Mouse (Mus musculus) limb, embryonic 12.5 days (tissue): Measurements from ENCODE around the gene Camsap1. TPM values are rescaled to one million over a fixed set of nuclear protein-coding genes. Genes with fewer than 3 reads are reported as not detected.

ENCODE experiments used
- ATAC-seq: fragments of 200-750 bp; cut with Nextera tagmentation; 2 replicates; pipeline ENCODE4 v1.8.0; 2017; ENCODE audit warnings: low read depth, moderate TSS enrichment; ENCODE audit not compliant: insufficient number of reproducible peaks, insufficient read depth, low FRiP score, low TSS enrichment
- H3K27ac ChIP-seq: fragments of 300-500 bp; sonication (generic); 2 replicates; pipeline ENCODE4 v1.5.1; 2016; ENCODE audit warnings: mild to moderate bottlenecking, moderate library complexity
- H3K27me3 ChIP-seq: fragments of 300-500 bp; sonication (generic); 2 replicates; pipeline ENCODE4 v1.6.1; 2016; ENCODE audit warnings: mild to moderate bottlenecking, moderate library complexity
- H3K36me3 ChIP-seq: fragments of 300-500 bp; sonication (generic); 2 replicates; pipeline ENCODE4 v1.6.1; 2016; ENCODE audit warnings: mild to moderate bottlenecking, moderate library complexity
- H3K4me1 ChIP-seq: fragments of 300-500 bp; sonication (generic); replicated peaks from 2 replicates; pipeline ENCODE4 v1.6.1; 2016
- H3K4me2 ChIP-seq: fragments of 300-500 bp; sonication (generic); 2 replicates; pipeline ENCODE4 v1.6.1; 2016; ENCODE audit warnings: mild to moderate bottlenecking, moderate library complexity
- H3K4me3 ChIP-seq: fragments of 300-500 bp; sonication (generic); replicated peaks from 2 replicates; pipeline ENCODE4 v1.5.1; 2016; ENCODE audit warnings: mild to moderate bottlenecking
- H3K9ac ChIP-seq: fragments of 300-500 bp; sonication (generic); replicated peaks from 2 replicates; pipeline ENCODE4 v1.6.1; 2016; ENCODE audit warnings: mild to moderate bottlenecking, moderate library complexity
- H3K9me3 ChIP-seq: fragments of 300-500 bp; sonication (generic); 2 replicates; pipeline ENCODE4 v1.6.1; 2016; ENCODE audit warnings: mild to moderate bottlenecking, moderate library complexity
- WGBS: fragments of 180-500 bp; shearing (Covaris S2); methylation state at CpG from one replicate; pipeline ENCODE4 v1.1.7; 2016; 5-methylcytosine and 5-hydroxymethylcytosine counted together
- polyA plus RNA-seq: library from polyadenylated mRNA; unstranded; fragments of >200 nt; fragmentation: Nextera tagmentation; extraction: Ambion mirVana; gene quantifications from 2 replicates; pipeline ENCODE4 v1.2.1, GENCODE M21; 2016

Gene Camsap1
- polyA plus RNA-seq, 1 experiment from 2014 or later = 44.9 TPM

DNA sequence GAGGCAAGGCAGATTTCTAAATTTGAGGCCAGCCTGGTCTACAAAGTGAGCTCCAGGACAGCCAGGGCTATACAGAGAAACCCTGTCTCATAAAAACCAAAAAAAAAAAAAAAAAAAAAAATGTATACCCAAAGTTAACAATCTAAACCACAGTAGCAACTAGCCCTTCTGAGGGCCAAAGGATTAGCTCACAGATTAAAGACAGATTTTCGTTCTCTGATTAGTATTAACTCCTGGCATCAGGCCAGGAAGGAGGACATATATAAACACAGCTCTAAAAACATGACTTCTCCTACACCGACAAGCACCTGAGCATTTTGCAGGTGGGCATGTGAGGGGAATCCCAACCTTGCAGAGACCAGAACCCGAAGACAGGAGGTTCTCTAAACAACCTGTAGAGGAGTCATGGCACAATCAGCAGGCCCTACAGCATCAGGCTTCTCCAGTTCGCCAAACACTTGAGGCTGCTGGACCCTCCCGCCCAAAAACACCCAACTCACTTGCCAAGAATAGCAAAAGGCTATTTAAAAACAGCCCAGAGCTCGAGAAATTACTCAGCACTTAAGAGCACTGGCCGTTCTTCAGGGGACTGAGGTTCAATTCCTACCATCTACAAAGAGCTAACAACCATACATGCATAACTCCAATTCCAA, 5.4 kb downstream of the Camsap1 start:
- no peak overlapping the region for H3K9ac ChIP-seq
- ATAC-seq = no peak

GRCm38 (mm10) chr2:25975141-25975770, 7.8 kb downstream of the Camsap1 start:
- ATAC-seq = no peak
- no peaks in the 10 kb centered on the region for H3K9me3 ChIP-seq

More for the DNA sequence above, 5.4 kb downstream of the Camsap1 start:
- Histone ChIP-seq H3K36me3 (peaks cover 27% of the 10 kb centered on the region), H3K4me2 (no peak overlapping the region), H3K27me3 (no peaks in the 10 kb centered on the region), H3K4me1 (peaks cover 29% of the 10 kb centered on the region), H3K27ac (no peak overlapping the region), H3K4me3 (no peak overlapping the region), H3K9me3 (no peaks in the 10 kb centered on the region)
- WGBS = 84% methylated on average over 7 of the region's 7 CpGs

GRCm38 (mm10) chr2:25970426-25970825, 12.7 kb downstream of the Camsap1 start:
- Histone ChIP-seq H3K4me3 (no peak overlapping the region), H3K27me3 (no peaks in the 10 kb centered on the region), H3K36me3 (peaks cover 63% of the 10 kb centered on the region), H3K4me2 (no peak overlapping the region), H3K4me1 (no peaks in the 10 kb centered on the region), H3K9ac (no peak overlapping the region), H3K27ac (no peak overlapping the region), H3K9me3 (no peaks in the 10 kb centered on the region)
- 85% methylated on average over 2 of the region's 2 CpGs for WGBS
- no peak for ATAC-seq

More at GRCm38 (mm10) chr2:25975141-25975770, 7.8 kb downstream of the Camsap1 start:
- no peak overlapping the region for H3K4me3 ChIP-seq
- H3K36me3 ChIP-seq = peaks cover 45% of the 10 kb centered on the region
- no peak overlapping the region for H3K9ac ChIP-seq
- WGBS = 89% methylated on average over 4 of the region's 4 CpGs
- peaks cover 14% of the 10 kb centered on the region for H3K4me1 ChIP-seq
- H3K27ac ChIP-seq = no peak overlapping the region
- H3K4me2 ChIP-seq = no peak overlapping the region
- H3K27me3 ChIP-seq = no peaks in the 10 kb centered on the region

DNA sequence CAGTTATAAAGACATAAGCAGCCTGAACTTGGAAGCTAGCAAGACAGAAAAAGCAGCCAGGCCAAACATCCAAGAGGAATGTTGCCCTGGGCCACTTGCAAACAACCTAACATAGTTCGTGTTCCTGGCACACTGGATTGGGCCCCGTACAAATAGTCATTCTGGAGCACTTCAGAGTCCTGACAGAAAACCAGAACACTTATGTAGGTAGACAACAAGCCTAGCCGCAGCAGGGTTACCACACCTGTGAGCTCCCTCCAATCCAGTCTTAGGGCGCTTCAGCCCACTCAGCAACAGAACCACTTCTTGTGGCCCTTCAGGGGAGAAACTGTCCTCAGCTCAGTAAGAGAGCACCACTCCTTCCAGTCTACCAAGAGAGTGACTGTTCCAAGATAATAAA, 13.8 kb downstream of the Camsap1 start:
- no peak for ATAC-seq
- peaks cover 74% of the 10 kb centered on the region for H3K36me3 ChIP-seq
- WGBS = 87% methylated on average over 4 of the region's 4 CpGs

GRCm38 (mm10) chr2:25949291-25949690, 33.8 kb downstream of the Camsap1 start:
- 92% methylated on average over 3 of the region's 3 CpGs for WGBS
- Histone ChIP-seq H3K27me3 (no peaks in the 10 kb centered on the region), H3K4me3 (no peak overlapping the region), H3K36me3 (peaks cover 88% of the 10 kb centered on the region), H3K4me1 (no peaks in the 10 kb centered on the region), H3K9me3 (no peaks in the 10 kb centered on the region), H3K4me2 (no peak overlapping the region), H3K27ac (no peak overlapping the region), H3K9ac (no peak overlapping the region)
- ATAC-seq = no peak

More for the DNA sequence above, 13.8 kb downstream of the Camsap1 start:
- Histone ChIP-seq H3K4me2 (no peak overlapping the region), H3K9me3 (no peaks in the 10 kb centered on the region), H3K4me1 (no peaks in the 10 kb centered on the region), H3K4me3 (no peak overlapping the region), H3K27me3 (no peaks in the 10 kb centered on the region), H3K27ac (no peak overlapping the region), H3K9ac (no peak overlapping the region)

DNA sequence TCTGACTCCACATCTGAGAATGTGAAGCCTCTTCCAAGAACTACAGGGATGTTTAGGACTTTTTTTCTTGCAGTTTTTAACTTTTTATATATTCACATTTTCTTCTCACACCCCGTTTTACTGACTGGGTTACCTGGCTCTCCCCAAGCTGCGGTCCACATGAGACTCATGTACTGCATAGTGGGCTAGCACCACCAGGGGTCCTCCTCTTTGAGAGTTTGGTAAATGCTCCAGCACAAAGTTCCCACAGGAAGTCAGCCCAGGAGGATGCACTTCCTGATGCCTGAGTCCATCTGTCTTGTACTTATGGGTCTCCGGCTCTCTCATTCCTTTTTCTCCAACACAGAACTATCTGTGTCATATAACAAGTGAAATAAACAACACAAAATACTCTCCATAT, 35.1 kb downstream of the Camsap1 start:
- WGBS = 84% methylated on average over 3 of the region's 3 CpGs
- no peak overlapping the region for H3K4me3 ChIP-seq
- no peak for ATAC-seq
- no peaks in the 10 kb centered on the region for H3K4me1 ChIP-seq
- H3K36me3 ChIP-seq = peaks cover 89% of the 10 kb centered on the region
- no peak overlapping the region for H3K4me2 ChIP-seq
- no peaks in the 10 kb centered on the region for H3K27me3 ChIP-seq
- H3K27ac ChIP-seq = no peak overlapping the region
- H3K9ac ChIP-seq = no peak overlapping the region
- no peaks in the 10 kb centered on the region for H3K9me3 ChIP-seq

DNA sequence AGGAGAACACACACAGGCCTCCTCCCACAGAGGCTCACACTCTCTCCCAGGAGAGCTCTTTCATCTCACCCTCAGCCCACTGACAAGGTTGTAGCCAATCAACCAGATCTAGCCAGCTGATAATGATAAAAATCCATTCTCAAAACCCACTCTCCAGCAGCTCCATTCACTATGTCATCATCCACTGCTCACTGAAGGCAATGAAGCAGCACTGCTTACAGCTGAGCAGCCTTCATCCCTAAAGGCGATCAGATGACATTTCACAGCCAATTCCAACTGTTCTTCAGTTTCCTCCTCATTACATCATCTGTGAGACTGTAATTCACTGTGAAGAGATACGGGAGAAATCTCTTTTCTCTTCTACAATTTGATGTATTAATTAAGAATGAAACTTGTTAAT, 39.3 kb downstream of the Camsap1 start:
- no peaks in the 10 kb centered on the region for H3K27me3 ChIP-seq
- ATAC-seq = no peak
- no peaks in the 10 kb centered on the region for H3K4me1 ChIP-seq
- H3K36me3 ChIP-seq = peaks cover 92% of the 10 kb centered on the region
- 91% methylated on average over 2 of the region's 2 CpGs for WGBS
- H3K9ac ChIP-seq = no peak overlapping the region
- H3K4me2 ChIP-seq = no peak overlapping the region
- H3K27ac ChIP-seq = no peak overlapping the region
- H3K4me3 ChIP-seq = no peak overlapping the region
- no peaks in the 10 kb centered on the region for H3K9me3 ChIP-seq

DNA sequence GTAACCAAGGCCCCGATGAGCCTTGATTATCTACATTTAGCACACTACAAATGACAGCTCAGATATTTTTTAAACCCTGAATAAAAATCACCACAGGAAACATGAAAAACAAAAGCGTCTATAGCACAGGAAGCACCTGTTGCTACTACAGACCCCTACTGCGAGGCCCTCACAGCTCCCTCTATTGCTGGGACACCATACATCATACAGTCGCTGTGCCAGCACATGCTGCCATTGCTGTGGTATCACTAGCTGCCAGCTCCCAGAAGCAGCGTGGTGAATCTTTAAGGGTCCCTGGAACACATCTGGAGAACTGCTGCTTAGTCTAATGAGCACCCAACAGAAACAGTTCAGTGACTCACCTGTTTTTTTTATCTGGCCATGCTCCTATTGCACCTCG, 42.6 kb downstream of the Camsap1 start:
- ATAC-seq = no peak
- Histone ChIP-seq H3K4me1 (no peaks in the 10 kb centered on the region), H3K9ac (no peak overlapping the region), H3K36me3 (peaks cover 100% of the 10 kb centered on the region), H3K27me3 (no peaks in the 10 kb centered on the region), H3K4me3 (no peak overlapping the region), H3K27ac (no peak overlapping the region), H3K4me2 (no peak overlapping the region), H3K9me3 (no peaks in the 10 kb centered on the region)
- WGBS = 89% methylated on average over 6 of the region's 6 CpGs

DNA sequence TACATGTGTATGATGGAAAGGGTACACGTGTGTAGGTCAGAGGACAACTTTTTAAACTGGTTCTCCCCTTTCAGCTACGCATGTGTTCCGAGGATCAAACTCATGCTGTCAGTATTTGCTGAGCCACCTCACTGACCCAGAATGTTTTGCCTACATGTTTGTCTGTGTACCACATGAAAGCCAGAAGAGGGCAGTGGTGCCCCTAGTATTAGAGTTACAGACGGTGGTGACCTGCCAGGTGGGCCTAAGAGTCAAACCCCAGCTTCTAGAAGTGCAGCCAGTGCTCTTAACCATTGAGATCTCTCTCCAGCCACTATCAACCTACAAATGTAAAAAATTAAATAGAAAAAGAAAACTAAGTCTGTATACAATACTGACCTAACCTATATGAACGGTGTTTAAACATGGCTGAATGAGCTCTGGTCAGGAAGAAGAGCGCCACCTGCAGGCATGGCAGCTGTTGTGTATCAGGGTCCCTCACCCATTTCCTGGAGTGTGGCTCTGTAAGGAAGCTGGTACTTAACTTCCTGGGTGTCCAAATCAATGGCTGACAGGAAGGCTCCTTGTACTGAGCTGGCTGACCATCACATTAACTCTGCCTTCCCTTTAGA, 51.7 kb downstream of the Camsap1 start:
- Histone ChIP-seq H3K4me1 (no peaks in the 10 kb centered on the region), H3K27me3 (no peaks in the 10 kb centered on the region), H3K27ac (no peak overlapping the region), H3K9me3 (no peaks in the 10 kb centered on the region), H3K36me3 (peaks cover 94% of the 10 kb centered on the region), H3K9ac (no peak overlapping the region), H3K4me2 (no peak overlapping the region), H3K4me3 (no peak overlapping the region)
- ATAC-seq = no peak
- WGBS = 86% methylated on average over 6 of the region's 6 CpGs

- no peak overlapping the region for H3K27ac ChIP-seq
- no peaks in the 10 kb centered on the region for H3K9me3 ChIP-seq
- H3K36me3 ChIP-seq = peaks cover 90% of the 10 kb centered on the region
- H3K4me3 ChIP-seq = no peak overlapping the region
- no peak overlapping the region for H3K9ac ChIP-seq
- 92% methylated on average over 7 of the region's 7 CpGs for WGBS
- no peak for ATAC-seq
- no peaks in the 10 kb centered on the region for H3K27me3 ChIP-seq
- H3K4me2 ChIP-seq = no peak overlapping the region
- H3K4me1 ChIP-seq = no peaks in the 10 kb centered on the region
Measured at GRCm38 (mm10) chr2:25927821-25928220, 55.3 kb downstream of the Camsap1 start.

DNA sequence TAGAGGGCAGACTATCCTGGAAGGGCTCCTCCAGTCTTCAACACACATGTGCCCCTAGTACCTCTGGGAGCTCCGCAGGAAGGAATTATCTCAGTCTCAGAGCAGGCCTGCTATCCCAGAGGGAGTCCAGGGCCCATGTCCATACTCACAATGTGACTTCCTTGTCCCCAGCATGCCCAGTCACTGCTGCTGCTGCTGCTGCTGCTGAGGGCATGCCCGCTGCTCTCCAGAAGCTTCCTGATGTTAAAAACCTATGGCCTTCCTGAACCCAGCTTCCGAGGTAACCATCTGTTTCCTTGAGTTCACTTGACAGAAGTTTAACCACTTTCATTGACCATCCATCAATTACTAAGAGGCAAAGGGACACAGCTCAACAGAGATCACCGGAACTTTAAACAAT, 58.1 kb downstream of the Camsap1 start:
- Histone ChIP-seq H3K27me3 (no peaks in the 10 kb centered on the region), H3K9ac (no peak overlapping the region), H3K36me3 (peaks cover 63% of the 10 kb centered on the region), H3K27ac (no peak overlapping the region), H3K4me3 (no peak overlapping the region), H3K4me2 (no peak overlapping the region), H3K4me1 (no peaks in the 10 kb centered on the region), H3K9me3 (no peaks in the 10 kb centered on the region)
- ATAC-seq = no peak
- 82% methylated on average over 4 of the region's 4 CpGs for WGBS
